Mouse (Mus musculus) right cerebral cortex, postnatal 25 days (tissue): ENCODE measurements at regions not wholly inside any gene's neighbourhood (a gene's known extent, or its start where the extent isn't known, plus 50 kb on each side); places are given as distances from the start of the nearest gene placed in this dataset.

Source experiments
- DNase-seq: peaks from one replicate; pipeline ENCODE4 v3.0.0; 2022

- no peak for DNase-seq
Observed at GRCm38 (mm10) chr10:16438414-16438813, 1284.6 kb upstream of the Cited2 start.

- no peak for DNase-seq
Observed at GRCm38 (mm10) chr10:16440932-16441640, 1281.9 kb upstream of the Cited2 start.

- DNase-seq = no peak
Observed at GRCm38 (mm10) chr10:16441661-16442072, 1281.4 kb upstream of the Cited2 start.

GRCm38 (mm10) chr10:16443901-16444300 is 1279.1 kb upstream of the Cited2 start:
- DNase-seq = no peak

- no peak for DNase-seq
Observed at GRCm38 (mm10) chr10:16467935-16468334, 1255.1 kb upstream of the Cited2 start.

- DNase-seq = no peak
Observed at GRCm38 (mm10) chr10:16469711-16470110, 1253.3 kb upstream of the Cited2 start.

- DNase-seq = no peak
Observed at GRCm38 (mm10) chr10:16473952-16474521, 1249.0 kb upstream of the Cited2 start.

- no peak for DNase-seq
Observed at GRCm38 (mm10) chr10:16498580-16498979, 1224.4 kb upstream of the Cited2 start.

GRCm38 (mm10) chr10:16507681-16508080 is 1215.3 kb upstream of the Cited2 start:
- no peak for DNase-seq

- no peak for DNase-seq
Observed at GRCm38 (mm10) chr10:16508161-16508560, 1214.9 kb upstream of the Cited2 start.

GRCm38 (mm10) chr10:16514656-16515055 is 1208.4 kb upstream of the Cited2 start:
- DNase-seq = no peak

GRCm38 (mm10) chr10:16521895-16522294 is 1201.1 kb upstream of the Cited2 start:
- no peak for DNase-seq

GRCm38 (mm10) chr10:16524101-16524500 is 1198.9 kb upstream of the Cited2 start:
- no peak for DNase-seq

- DNase-seq = no peak
Observed at GRCm38 (mm10) chr10:16527693-16528092, 1195.3 kb upstream of the Cited2 start.

GRCm38 (mm10) chr10:16537660-16538059 is 1185.4 kb upstream of the Cited2 start:
- no peak for DNase-seq

- no peak for DNase-seq
Observed at GRCm38 (mm10) chr10:16538379-16538778, 1184.6 kb upstream of the Cited2 start.

GRCm38 (mm10) chr10:16545445-16545844 is 1177.6 kb upstream of the Cited2 start:
- no peak for DNase-seq

- no peak for DNase-seq
Observed at GRCm38 (mm10) chr10:16552861-16553635, 1170.0 kb upstream of the Cited2 start.

- no peak for DNase-seq
Observed at GRCm38 (mm10) chr10:16574568-16574967, 1148.5 kb upstream of the Cited2 start.

- DNase-seq = no peak
Observed at GRCm38 (mm10) chr10:16578554-16579078, 1144.4 kb upstream of the Cited2 start.

GRCm38 (mm10) chr10:16580200-16580599 is 1142.8 kb upstream of the Cited2 start:
- no peak for DNase-seq

- DNase-seq = no peak
Observed at GRCm38 (mm10) chr10:16588833-16589232, 1134.2 kb upstream of the Cited2 start.

GRCm38 (mm10) chr10:16589399-16589798 is 1133.6 kb upstream of the Cited2 start:
- peak; percentile 15 for DNase-seq

- no peak for DNase-seq
Observed at GRCm38 (mm10) chr10:16592870-16593269, 1130.1 kb upstream of the Cited2 start.
